Mouse (Mus musculus) erythroblast, embryonic 14.5 days (primary cell): ENCODE measurements around the gene Plin5.

Experiments used
- GATA1 ChIP-seq: IDR thresholded peaks from 2 replicates; pipeline ENCODE4 v1.6.1; 2012; ENCODE audit warnings: low read length, inconsistent platforms, mixed read lengths
- TAL1 ChIP-seq: IDR thresholded peaks from 3 replicates; pipeline ENCODE4 v1.6.1; 2012; ENCODE audit warnings: low read length, inconsistent platforms, mixed read lengths

- TF ChIP-seq TAL1 (no peak), GATA1 (no peak)
Measured at GRCm38 (mm10) chr17:56092794-56093193, 24.6 kb downstream of the Plin5 start.
